Mouse (Mus musculus) cerebellum, postnatal 10 days (tissue): ENCODE measurements at regions not wholly inside any gene's neighbourhood (a gene's known extent, or its start where the extent isn't known, plus 50 kb on each side); places are given as distances from the start of the nearest gene placed in this dataset.
A peak's percentile ranks its signal among the peaks of the same experiment; 100 is the strongest.
"Not testable (repeated sequence)": the region's sequence is repeated elsewhere in the genome, so short reads cannot be mapped to it uniquely, and the experiment has no call there.

ENCODE experiments used
- DNase-seq, 2 experiments: peaks; one replicate each; pipeline ENCODE4 v3.0.0; 2021; ENCODE audit warnings: mixed read lengths in 2 of 2

GRCm38 (mm10) chr17:55036142-55036541, 409.0 kb upstream of the St6gal2 start:
- DNase-seq, result peak; percentile 2 to 13

- not testable (repeated sequence) for DNase-seq
These were observed 405.0 kb upstream of the St6gal2 start for GRCm38 (mm10) chr17:55040216-55040615.

- DNase-seq, result no peak
These were observed 376.8 kb upstream of the St6gal2 start for GRCm38 (mm10) chr17:55068420-55068819.

- peak; percentile 33 to 54 for DNase-seq
These were observed 361.7 kb upstream of the St6gal2 start for GRCm38 (mm10) chr17:55083357-55084099.

- no peak for DNase-seq
These were observed 354.4 kb upstream of the St6gal2 start for GRCm38 (mm10) chr17:55090661-55091252.

GRCm38 (mm10) chr17:55103470-55103869, 341.7 kb upstream of the St6gal2 start:
- DNase-seq, result no peak

GRCm38 (mm10) chr17:55124846-55125245, 320.3 kb upstream of the St6gal2 start:
- DNase-seq, result no peak

GRCm38 (mm10) chr17:55130100-55130499, 315.1 kb upstream of the St6gal2 start:
- not testable (repeated sequence) for DNase-seq
